Mouse (Mus musculus): ENCODE measurements around the gene Galntl6. TPM values are rescaled to one million over a fixed set of nuclear protein-coding genes. Genes with fewer than 3 reads are reported as not detected.

Galntl6 gene
- polyA plus RNA-seq, 1 experiment from 2014 or later, result 9.1 TPM

DNA sequence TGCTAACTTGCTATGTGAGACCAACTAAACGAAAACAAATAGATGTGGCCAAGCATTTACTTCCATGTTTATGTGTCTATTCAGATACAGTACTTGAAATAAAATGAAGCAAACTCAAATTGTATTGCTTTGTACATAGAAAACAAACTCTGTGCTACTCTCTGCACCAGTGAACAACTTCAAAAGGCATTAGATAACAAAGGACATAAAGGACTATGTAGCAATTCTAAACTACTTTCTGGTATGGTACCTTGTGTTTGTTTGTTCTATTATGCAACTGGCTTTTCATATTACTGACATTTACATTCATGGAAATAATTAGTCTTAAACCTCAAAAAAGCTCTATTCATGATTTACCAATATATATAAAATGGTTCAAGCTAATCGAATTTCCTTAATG lies 344.4 kb downstream of the Galntl6 start:
- Histone ChIP-seq H3K9me3 (ENCODE audit: control insufficient read depth, low read length) (no peaks in the 10 kb centered on the region), H3K4me1 (ENCODE audit: control insufficient read depth, insufficient read depth, low read length) (no peaks in the 10 kb centered on the region), H3K36me3 (ENCODE audit: control insufficient read depth, insufficient read depth, low read length) (no peaks in the 10 kb centered on the region), H3K27ac (replicated peaks; ENCODE audit: low read depth, low read length) (no peak overlapping the region), H3K4me2 (ENCODE audit: low read length) (no peak overlapping the region), H3K27me3 (ENCODE audit: control insufficient read depth, insufficient read depth, low read length) (no peaks in the 10 kb centered on the region), H3K9ac (replicated peaks; ENCODE audit: low read length) (no peak overlapping the region), H3K4me3 (replicated peaks; ENCODE audit: low read depth, low read length) (no peak overlapping the region)
- 66% methylated on average over 2 of the region's 2 CpGs for WGBS
- ATAC-seq (ENCODE audit: low FRiP score, low TSS enrichment) (no peak), DNase-seq (no peak)

DNA sequence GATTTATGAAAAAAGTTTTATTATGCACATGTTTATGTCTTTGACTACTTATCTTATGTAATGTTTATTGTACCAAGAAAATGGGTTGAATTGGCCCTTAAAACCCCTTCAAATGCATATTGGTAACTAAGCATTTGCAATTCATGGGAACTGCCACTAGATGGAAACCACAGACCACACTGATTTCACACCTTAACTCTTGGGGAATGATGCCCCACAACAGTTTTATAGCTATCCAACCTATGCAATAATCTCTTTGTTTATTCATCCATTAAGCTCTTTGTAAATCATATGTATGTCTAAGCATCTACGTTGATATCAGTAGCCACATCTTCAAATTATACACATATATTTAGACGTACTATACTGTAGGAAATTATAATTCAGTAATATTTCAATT lies 346.3 kb downstream of the Galntl6 start:
- 57% methylated on average over 2 of the region's 2 CpGs for WGBS
- H3K27ac ChIP-seq (replicated peaks; ENCODE audit: low read depth, low read length), result no peak overlapping the region

DNA sequence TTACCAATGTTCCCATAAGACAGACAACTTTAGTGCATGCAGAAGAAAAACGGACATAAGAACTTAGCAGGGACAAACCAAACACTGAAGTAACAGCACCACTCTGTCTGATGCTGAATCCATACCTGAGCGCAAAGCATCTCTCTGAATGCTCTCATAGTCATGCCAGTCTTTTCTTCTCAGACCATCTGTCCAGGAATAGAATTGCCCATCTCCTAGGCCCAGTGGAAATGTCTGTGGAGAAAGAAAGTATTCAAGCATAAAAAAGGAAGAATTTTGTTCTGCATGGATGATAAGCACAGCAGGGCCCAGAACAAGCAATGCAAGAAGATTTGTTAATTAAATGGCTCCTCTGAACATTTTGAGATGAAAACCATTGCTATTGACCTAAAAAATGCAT lies 376.7 kb downstream of the Galntl6 start:
- H3K27me3 ChIP-seq (ENCODE audit: control insufficient read depth, insufficient read depth, low read length), result no peaks in the 10 kb centered on the region
- no peak overlapping the region for H3K4me2 ChIP-seq (ENCODE audit: low read length)
- H3K9ac ChIP-seq (replicated peaks; ENCODE audit: low read length), result no peak overlapping the region
- no peak for ATAC-seq (ENCODE audit: low FRiP score, low TSS enrichment)
- no peak overlapping the region for H3K4me3 ChIP-seq (replicated peaks; ENCODE audit: low read depth, low read length)
- no peaks in the 10 kb centered on the region for H3K36me3 ChIP-seq (ENCODE audit: control insufficient read depth, insufficient read depth, low read length)
- H3K4me1 ChIP-seq (ENCODE audit: control insufficient read depth, insufficient read depth, low read length), result no peaks in the 10 kb centered on the region
- H3K27ac ChIP-seq (replicated peaks; ENCODE audit: low read depth, low read length), result no peak overlapping the region
- DNase-seq, result no peak
- 84% methylated on average over 2 of the region's 2 CpGs for WGBS
- H3K9me3 ChIP-seq (ENCODE audit: control insufficient read depth, low read length), result no peaks in the 10 kb centered on the region

More for the DNA sequence above, 346.3 kb downstream of the Galntl6 start:
- no peak overlapping the region for H3K4me3 ChIP-seq (replicated peaks; ENCODE audit: low read depth, low read length)
- no peaks in the 10 kb centered on the region for H3K36me3 ChIP-seq (ENCODE audit: control insufficient read depth, insufficient read depth, low read length)
- no peaks in the 10 kb centered on the region for H3K9me3 ChIP-seq (ENCODE audit: control insufficient read depth, low read length)
- H3K4me2 ChIP-seq (ENCODE audit: low read length), result no peak overlapping the region
- DNase-seq (peak; percentile 83), ATAC-seq (ENCODE audit: low FRiP score, low TSS enrichment) (peak; percentile 53; the same call in 1 of the 2 replicates)
- H3K27me3 ChIP-seq (ENCODE audit: control insufficient read depth, insufficient read depth, low read length), result no peaks in the 10 kb centered on the region
- H3K4me1 ChIP-seq (ENCODE audit: control insufficient read depth, insufficient read depth, low read length), result no peaks in the 10 kb centered on the region
- H3K9ac ChIP-seq (replicated peaks; ENCODE audit: low read length), result no peak overlapping the region

DNA sequence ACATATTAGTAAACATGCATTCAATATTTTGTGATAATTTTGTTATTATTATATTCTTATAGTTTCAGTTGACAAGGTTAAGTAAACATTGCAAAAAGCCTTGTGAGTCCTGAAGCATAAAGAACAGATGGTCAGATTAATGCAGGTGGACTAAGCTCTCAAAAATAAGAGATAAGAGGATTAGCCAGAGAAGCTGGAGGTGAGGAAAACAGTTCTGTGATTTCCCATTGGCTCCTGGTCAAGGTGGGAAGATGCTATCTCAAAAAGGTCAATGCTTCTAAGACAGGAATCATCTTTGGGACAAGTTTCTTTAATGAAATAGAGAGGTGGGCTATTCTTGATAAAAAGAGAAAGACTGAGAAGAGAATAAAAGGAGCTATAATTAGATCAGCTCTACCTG lies 377.8 kb downstream of the Galntl6 start:
- H3K36me3 ChIP-seq (ENCODE audit: control insufficient read depth, insufficient read depth, low read length), result no peaks in the 10 kb centered on the region
- ATAC-seq (ENCODE audit: low FRiP score, low TSS enrichment), result no peak
- DNase-seq, result no peak
- H3K27ac ChIP-seq (replicated peaks; ENCODE audit: low read depth, low read length), result no peak overlapping the region
- no peak overlapping the region for H3K4me2 ChIP-seq (ENCODE audit: low read length)
- no peak overlapping the region for H3K4me3 ChIP-seq (replicated peaks; ENCODE audit: low read depth, low read length)
- no peak overlapping the region for H3K9ac ChIP-seq (replicated peaks; ENCODE audit: low read length)
- no peaks in the 10 kb centered on the region for H3K27me3 ChIP-seq (ENCODE audit: control insufficient read depth, insufficient read depth, low read length)
- H3K4me1 ChIP-seq (ENCODE audit: control insufficient read depth, insufficient read depth, low read length), result no peaks in the 10 kb centered on the region
- H3K9me3 ChIP-seq (ENCODE audit: control insufficient read depth, low read length), result no peaks in the 10 kb centered on the region

DNA sequence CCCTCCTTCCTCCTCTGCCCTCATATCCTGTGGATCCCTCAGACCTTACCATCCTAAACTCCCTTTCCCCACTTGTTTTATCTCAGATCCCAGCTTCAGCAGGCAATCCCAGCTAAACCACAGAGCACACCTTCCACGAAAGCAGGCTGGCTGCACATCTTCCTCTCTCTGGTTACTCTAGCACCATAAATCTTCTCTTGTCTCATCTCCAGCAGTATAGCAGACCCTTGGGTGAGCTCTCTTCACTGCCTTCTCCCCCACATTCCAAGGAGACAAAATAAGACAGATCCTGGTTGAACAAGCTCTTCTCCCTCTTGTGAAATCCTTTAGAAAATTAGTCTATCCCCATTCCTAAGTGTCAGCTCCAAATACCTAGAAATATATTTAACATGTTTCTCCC lies 389.0 kb downstream of the Galntl6 start:
- no peak overlapping the region for H3K9ac ChIP-seq (replicated peaks; ENCODE audit: low read length)
- H3K4me2 ChIP-seq (ENCODE audit: low read length), result no peak overlapping the region
- H3K4me3 ChIP-seq (replicated peaks; ENCODE audit: low read depth, low read length), result no peak overlapping the region
- no peaks in the 10 kb centered on the region for H3K4me1 ChIP-seq (ENCODE audit: control insufficient read depth, insufficient read depth, low read length)
- H3K27me3 ChIP-seq (ENCODE audit: control insufficient read depth, insufficient read depth, low read length), result no peaks in the 10 kb centered on the region
- H3K9me3 ChIP-seq (ENCODE audit: control insufficient read depth, low read length), result no peaks in the 10 kb centered on the region
- no peak for ATAC-seq (ENCODE audit: low FRiP score, low TSS enrichment)
- no peak for DNase-seq
- H3K27ac ChIP-seq (replicated peaks; ENCODE audit: low read depth, low read length), result no peak overlapping the region
- no peaks in the 10 kb centered on the region for H3K36me3 ChIP-seq (ENCODE audit: control insufficient read depth, insufficient read depth, low read length)
- 49% methylated on average over 1 of the region's 1 CpGs for WGBS

DNA sequence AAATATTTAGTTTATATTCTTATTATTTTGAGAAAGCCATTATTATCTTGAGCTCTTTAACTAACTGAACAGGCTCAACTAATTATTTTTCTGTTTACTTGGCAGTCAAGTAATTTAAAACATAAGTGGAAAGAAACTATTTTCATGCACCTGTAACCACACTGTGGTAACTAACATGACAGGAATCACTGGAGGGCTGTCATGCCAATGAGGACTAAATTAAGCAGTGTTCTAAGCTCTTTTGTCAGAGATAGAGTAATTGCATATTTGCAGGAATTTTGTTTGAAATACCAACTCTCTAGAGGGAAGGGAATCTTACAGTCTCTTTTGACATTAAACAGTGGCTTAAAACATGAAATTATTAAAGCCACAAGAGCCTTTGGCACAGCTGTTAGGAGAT lies 390.5 kb downstream of the Galntl6 start:
- Histone ChIP-seq H3K27ac (replicated peaks; ENCODE audit: low read depth, low read length) (no peak overlapping the region), H3K36me3 (ENCODE audit: control insufficient read depth, insufficient read depth, low read length) (no peaks in the 10 kb centered on the region), H3K4me1 (ENCODE audit: control insufficient read depth, insufficient read depth, low read length) (no peaks in the 10 kb centered on the region), H3K27me3 (ENCODE audit: control insufficient read depth, insufficient read depth, low read length) (no peaks in the 10 kb centered on the region), H3K9ac (replicated peaks; ENCODE audit: low read length) (no peak overlapping the region), H3K4me2 (ENCODE audit: low read length) (no peak overlapping the region), H3K9me3 (ENCODE audit: control insufficient read depth, low read length) (no peaks in the 10 kb centered on the region), H3K4me3 (replicated peaks; ENCODE audit: low read depth, low read length) (no peak overlapping the region)
- DNase-seq (peak; percentile 12), ATAC-seq (ENCODE audit: low FRiP score, low TSS enrichment) (no peak)

DNA sequence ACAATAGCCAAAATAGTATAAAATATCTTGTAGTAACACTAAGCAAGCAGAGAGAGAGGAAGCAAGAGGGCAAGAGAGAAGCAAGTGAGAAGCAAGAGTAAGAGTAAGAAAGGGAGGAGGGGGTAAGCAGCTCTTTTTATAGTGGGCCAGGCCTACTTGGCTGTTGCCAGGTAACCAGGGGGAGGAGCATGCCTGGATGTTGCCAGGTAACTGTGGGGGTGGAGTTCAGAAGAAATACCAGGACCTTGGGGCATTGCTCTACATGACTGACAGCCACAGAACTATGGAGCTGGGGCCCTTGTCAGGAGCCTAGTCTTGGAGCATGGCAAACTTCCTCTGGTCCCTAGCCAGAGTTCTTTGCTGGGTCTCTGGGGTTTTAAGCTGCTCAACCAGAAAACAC lies 401.9 kb downstream of the Galntl6 start:
- DNase-seq (no peak), ATAC-seq (ENCODE audit: low FRiP score, low TSS enrichment) (no peak)
- no peaks in the 10 kb centered on the region for H3K4me1 ChIP-seq (ENCODE audit: control insufficient read depth, insufficient read depth, low read length)
- no peaks in the 10 kb centered on the region for H3K27me3 ChIP-seq (ENCODE audit: control insufficient read depth, insufficient read depth, low read length)
- no peaks in the 10 kb centered on the region for H3K36me3 ChIP-seq (ENCODE audit: control insufficient read depth, insufficient read depth, low read length)
- no peak overlapping the region for H3K4me2 ChIP-seq (ENCODE audit: low read length)
- H3K27ac ChIP-seq (replicated peaks; ENCODE audit: low read depth, low read length), result no peak overlapping the region
- no peak overlapping the region for H3K4me3 ChIP-seq (replicated peaks; ENCODE audit: low read depth, low read length)
- no peaks in the 10 kb centered on the region for H3K9me3 ChIP-seq (ENCODE audit: control insufficient read depth, low read length)
- H3K9ac ChIP-seq (replicated peaks; ENCODE audit: low read length), result no peak overlapping the region

DNA sequence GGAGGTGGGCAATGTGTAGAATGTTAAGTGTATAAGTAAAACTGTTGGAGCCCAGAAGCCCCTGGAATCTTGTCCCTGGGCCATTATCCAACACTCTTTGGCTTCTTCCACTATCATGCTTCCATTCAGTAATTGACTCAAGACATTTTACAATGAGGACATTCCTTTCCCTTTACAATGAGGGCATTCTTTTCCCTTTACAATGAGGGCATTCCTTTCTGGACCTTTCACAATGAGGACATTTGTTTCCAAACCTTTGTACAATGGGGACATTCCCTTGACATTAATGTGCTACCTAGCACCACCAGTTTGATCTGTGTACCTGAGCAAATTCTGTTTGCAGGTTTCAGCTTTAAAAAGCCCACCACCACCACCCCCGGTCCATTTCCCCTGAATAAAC lies 403.4 kb downstream of the Galntl6 start:
- no peak overlapping the region for H3K4me2 ChIP-seq (ENCODE audit: low read length)
- no peak overlapping the region for H3K4me3 ChIP-seq (replicated peaks; ENCODE audit: low read depth, low read length)
- no peak overlapping the region for H3K9ac ChIP-seq (replicated peaks; ENCODE audit: low read length)
- DNase-seq (no peak), ATAC-seq (ENCODE audit: low FRiP score, low TSS enrichment) (no peak)
- no peaks in the 10 kb centered on the region for H3K27me3 ChIP-seq (ENCODE audit: control insufficient read depth, insufficient read depth, low read length)
- no peaks in the 10 kb centered on the region for H3K4me1 ChIP-seq (ENCODE audit: control insufficient read depth, insufficient read depth, low read length)
- H3K27ac ChIP-seq (replicated peaks; ENCODE audit: low read depth, low read length), result no peak overlapping the region
- WGBS, result 61% methylated on average over 1 of the region's 1 CpGs
- H3K9me3 ChIP-seq (ENCODE audit: control insufficient read depth, low read length), result no peaks in the 10 kb centered on the region
- H3K36me3 ChIP-seq (ENCODE audit: control insufficient read depth, insufficient read depth, low read length), result no peaks in the 10 kb centered on the region

DNA sequence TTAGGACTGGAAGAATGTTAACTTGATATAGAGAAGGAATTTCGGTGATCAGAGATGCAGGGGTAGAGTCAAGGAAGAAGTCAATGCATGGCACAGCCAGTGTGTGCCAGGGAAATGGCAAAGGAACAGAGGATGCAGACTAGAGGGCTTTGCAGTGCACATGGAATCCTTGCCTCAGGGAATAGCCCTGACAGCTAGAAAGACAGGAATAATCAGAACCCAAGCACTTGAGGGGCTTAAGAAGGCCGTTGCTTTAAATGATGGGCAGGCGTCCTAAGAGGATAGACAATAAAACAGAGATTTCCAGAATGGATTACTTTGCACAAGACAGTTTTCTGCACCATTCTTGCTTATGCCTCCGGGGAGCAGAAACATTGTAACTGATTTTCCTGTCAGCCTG lies 425.3 kb downstream of the Galntl6 start:
- no peak overlapping the region for H3K9ac ChIP-seq (replicated peaks; ENCODE audit: low read length)
- DNase-seq, result peak; percentile 53
- H3K27me3 ChIP-seq (ENCODE audit: control insufficient read depth, insufficient read depth, low read length), result no peaks in the 10 kb centered on the region
- H3K9me3 ChIP-seq (ENCODE audit: control insufficient read depth, low read length), result no peaks in the 10 kb centered on the region
- no peak overlapping the region for H3K27ac ChIP-seq (replicated peaks; ENCODE audit: low read depth, low read length)
- no peaks in the 10 kb centered on the region for H3K4me1 ChIP-seq (ENCODE audit: control insufficient read depth, insufficient read depth, low read length)
- no peak overlapping the region for H3K4me2 ChIP-seq (ENCODE audit: low read length)
- H3K4me3 ChIP-seq (replicated peaks; ENCODE audit: low read depth, low read length), result no peak overlapping the region
- ATAC-seq (ENCODE audit: low FRiP score, low TSS enrichment), result 0 out of 2 replicates have a peak, but pooled peaks have one; percentile 24
- no peaks in the 10 kb centered on the region for H3K36me3 ChIP-seq (ENCODE audit: control insufficient read depth, insufficient read depth, low read length)
- WGBS, result 38% methylated on average over 4 of the region's 4 CpGs

Measured in midbrain, embryonic 14.5 days (tissue).